Comparison of ENCODE assay signal across 8 mouse cellular contexts in genomic region chr1:64791826-64792225, GRCm38 (mm10). TPM values are rescaled to one million over a fixed set of nuclear protein-coding genes. Genes with fewer than 3 reads are reported as not detected.
DNase-seq lines count a peak whose midpoint lies in the region; ATAC-seq and TF ChIP-seq lines count a peak whose summit lies in the region.

No protein-coding gene starts in this region.

- peak overlapping the region; percentile 26; the same call in 1 of the 2 replicates for H3K27ac ChIP-seq in forebrain, embryonic 10.5 days
- no peak overlapping the region for H3K27ac ChIP-seq in forebrain, embryonic 12.5 days
- H3K27ac ChIP-seq in cortical plate, adult 2 months (ENCODE audit: insufficient read depth, low read length) = 0 out of 2 replicates have a peak overlapping the region, but pooled peaks have one; percentile 9
- H3K27ac ChIP-seq in heart, adult 2 months = peak overlapping the region; percentile 32
- H3K27ac ChIP-seq in kidney, postnatal 0 days = peak overlapping the region; percentile 31; the same call in 1 of the 2 replicates

- TF ChIP-seq POLR2A in cortical plate, adult 2 months (IDR thresholded peaks at IDR 0.05; ENCODE audit: extremely low read depth, insufficient read depth, low read length) = no peak
- no peak for TF ChIP-seq POLR2A in heart, adult 2 months (IDR thresholded peaks at IDR 0.05; ENCODE audit: insufficient read depth, low read depth, low read length)

- H3K4me2 ChIP-seq in forebrain, embryonic 12.5 days = no peak overlapping the region
- no peak overlapping the region for H3K4me2 ChIP-seq in kidney, postnatal 0 days (ENCODE audit: low read length)

- no peak for TF ChIP-seq CTCF in cortical plate, adult 2 months (IDR thresholded peaks at IDR 0.05; ENCODE audit: extremely low read depth, insufficient read depth, low read length)
- no peak for TF ChIP-seq CTCF in heart, adult 2 months (IDR thresholded peaks at IDR 0.05)
- no peak for TF ChIP-seq CTCF in kidney, postnatal 0 days (IDR thresholded peaks at IDR 0.05; ENCODE audit: low read depth)

- H3K9me3 ChIP-seq in forebrain, embryonic 10.5 days = no peaks in the 10 kb centered on the region
- H3K9me3 ChIP-seq in forebrain, embryonic 12.5 days = no peaks in the 10 kb centered on the region
- no peaks in the 10 kb centered on the region for H3K9me3 ChIP-seq in kidney, postnatal 0 days (replicated peaks; ENCODE audit: low read length)

- ATAC-seq in forebrain, embryonic 12.5 days (ENCODE audit: low FRiP score) = no peak
- no peak for ATAC-seq in kidney, postnatal 0 days (replicated peaks; ENCODE audit: low FRiP score, low read depth)

- WGBS in forebrain, embryonic 10.5 days = 47% methylated on average over 6 of the region's 6 CpGs
- 29% methylated on average over 6 of the region's 6 CpGs for WGBS in forebrain, embryonic 12.5 days
- 28% methylated on average over 6 of the region's 6 CpGs for WGBS in heart, adult 2 months
- 28% methylated on average over 6 of the region's 6 CpGs for WGBS in kidney, postnatal 0 days

- peaks cover 19% of the 10 kb centered on the region for H3K4me1 ChIP-seq in forebrain, embryonic 10.5 days
- H3K4me1 ChIP-seq in forebrain, embryonic 12.5 days = peaks cover 16% of the 10 kb centered on the region
- peaks cover 6% of the 10 kb centered on the region for H3K4me1 ChIP-seq in cortical plate, adult 2 months (ENCODE audit: control insufficient read depth, insufficient read depth, low read length)
- peaks cover 17% of the 10 kb centered on the region for H3K4me1 ChIP-seq in heart, adult 2 months (ENCODE audit: control insufficient read depth, insufficient read depth, low read length)
- peaks cover 16% of the 10 kb centered on the region for H3K4me1 ChIP-seq in kidney, postnatal 0 days (replicated peaks; ENCODE audit: insufficient read depth, low read length)

- no peaks in the 10 kb centered on the region for H3K79me2 ChIP-seq in heart, adult 2 months (replicated peaks; ENCODE audit: control insufficient read depth, insufficient read depth, low read length)

- no peak overlapping the region for H3K9ac ChIP-seq in forebrain, embryonic 12.5 days
- no peak overlapping the region for H3K9ac ChIP-seq in heart, adult 2 months (ENCODE audit: low read depth, low read length)
- no peak overlapping the region for H3K9ac ChIP-seq in kidney, postnatal 0 days (ENCODE audit: low read depth, low read length)

- no peak overlapping the region for H3K4me3 ChIP-seq in forebrain, embryonic 10.5 days
- H3K4me3 ChIP-seq in forebrain, embryonic 12.5 days (replicated peaks) = no peak overlapping the region
- H3K4me3 ChIP-seq in cortical plate, adult 2 months (ENCODE audit: insufficient read depth, low read length) = no peak overlapping the region
- H3K4me3 ChIP-seq in heart, adult 2 months = no peak overlapping the region
- H3K4me3 ChIP-seq in kidney, postnatal 0 days (replicated peaks; ENCODE audit: low read depth, low read length) = no peak overlapping the region

- TF ChIP-seq EP300 in heart, adult 2 months (IDR thresholded peaks at IDR 0.05; ENCODE audit: insufficient read depth, low read depth, low read length) = peak; percentile 55; the same call in 1 of the 2 replicates

- DNase-seq in forebrain, embryonic 10.5 days (ENCODE audit: extremely low spot score, low spot score) = no peak
- DNase-seq in heart, adult 2 months = peak; percentile 46 to 78
- peak; percentile 20 for DNase-seq in kidney, postnatal 0 days (ENCODE audit: low spot score)
- DNase-seq in lung, postnatal 36 days = peak; percentile 38
- no peak for DNase-seq in thymus, postnatal 10 days (ENCODE audit: low spot score in 2 of 2)
- no peak for DNase-seq in embryo, embryonic 11 days

- intact Hi-C loops in heart, adult 2 months (cut with DNase I) = loop anchor here (5.0 to 10.0 kb wide), 2 partner anchors 55 to 123 kb away; partner anchors contain the start of gene Fzd5

- peaks cover 7% of the 10 kb centered on the region; the same call in 1 of the 2 replicates for H3K36me3 ChIP-seq in forebrain, embryonic 10.5 days (replicated peaks)
- no peaks in the 10 kb centered on the region for H3K36me3 ChIP-seq in forebrain, embryonic 12.5 days (replicated peaks)
- H3K36me3 ChIP-seq in heart, adult 2 months (ENCODE audit: control insufficient read depth, insufficient read depth, low read length) = peaks cover 2% of the 10 kb centered on the region
- H3K36me3 ChIP-seq in kidney, postnatal 0 days (ENCODE audit: insufficient read depth, low read length) = no peaks in the 10 kb centered on the region

- peaks cover 10% of the 10 kb centered on the region; the same call in 1 of the 2 replicates for H3K27me3 ChIP-seq in forebrain, embryonic 10.5 days (ENCODE audit: poor library complexity, severe bottlenecking)
- peaks cover 33% of the 10 kb centered on the region for H3K27me3 ChIP-seq in forebrain, embryonic 12.5 days
- no peaks in the 10 kb centered on the region for H3K27me3 ChIP-seq in heart, adult 2 months (ENCODE audit: control insufficient read depth, insufficient read depth, low read length)
- no peaks in the 10 kb centered on the region for H3K27me3 ChIP-seq in kidney, postnatal 0 days (ENCODE audit: insufficient read depth, low read length)

RNA-seq across cellular contexts. Expression of gene Fzd5, which starts 54.3 kb away (rescaled TPM):
- 1.4 and 2.3 TPM in 2 replicates for polyA plus RNA-seq in forebrain, embryonic 10.5 days (2016; fragmentation: Nextera tagmentation; extraction: Ambion mirVana)
- polyA plus RNA-seq in forebrain, embryonic 12.5 days (2016; fragmentation: Nextera tagmentation; extraction: Ambion mirVana) = 1.0 and 1.5 TPM in 2 replicates
- polyA plus RNA-seq in cortical plate, adult 2 months (2012; rRNA removed) = 0.66 and 0.90 TPM in 2 replicates
- 1 to 10 TPM; 3.6 to 4.4 TPM for total RNA-seq in heart, adult 2 months (2021)
- 2.5 and 3.2 TPM in 2 replicates for polyA plus RNA-seq in heart, adult 2 months (2012; rRNA removed)
- polyA plus RNA-seq in kidney, postnatal 0 days (2015; fragmentation: Nextera tagmentation; extraction: Ambion mirVana) = 1.9 and 2.5 TPM in 2 replicates

Comparison
In these comparisons a context has a peak if more than half of its experiments do, and no peak if none do; other contexts are left out.
1. DNase-seq: peak in heart, adult 2 months (2 of 2), kidney, postnatal 0 days (single experiment) and lung, postnatal 36 days (single experiment); none in forebrain, embryonic 10.5 days (single experiment), thymus, postnatal 10 days (0 of 2) and embryo, embryonic 11 days (single experiment).